Mouse (Mus musculus) liver, embryonic 15.5 days (tissue): ENCODE data around the gene Bcl2l15. TPM values are rescaled to one million over a fixed set of nuclear protein-coding genes. Genes with fewer than 3 reads are reported as not detected.

ENCODE experiments used
- ATAC-seq: fragments of 200-750 bp; cut with Nextera tagmentation; 2 replicates; pipeline ENCODE4 v1.8.0; 2017; ENCODE audit warnings: moderate number of reproducible peaks, mild to moderate bottlenecking, moderate library complexity; ENCODE audit not compliant: insufficient read depth
- H3K27ac ChIP-seq: fragments of 300-500 bp; sonication (generic); replicated peaks from 2 replicates; pipeline ENCODE4 v1.5.1; 2015; ENCODE audit warnings: mild to moderate bottlenecking, inconsistent platforms
- H3K27me3 ChIP-seq: fragments of 300-500 bp; sonication (generic); 2 replicates; pipeline ENCODE4 v1.6.1; 2015; ENCODE audit warnings: mild to moderate bottlenecking, inconsistent platforms
- H3K36me3 ChIP-seq: fragments of 300-500 bp; sonication (generic); replicated peaks from 2 replicates; pipeline ENCODE4 v1.6.1; 2015; ENCODE audit warnings: moderate library complexity, mild to moderate bottlenecking, inconsistent platforms
- H3K4me1 ChIP-seq: fragments of 300-500 bp; sonication (generic); replicated peaks from 2 replicates; pipeline ENCODE4 v1.6.1; 2015; ENCODE audit warnings: inconsistent platforms
- H3K4me2 ChIP-seq: fragments of 300-500 bp; sonication (generic); 2 replicates; pipeline ENCODE4 v1.6.1; 2015; ENCODE audit warnings: moderate library complexity, mild to moderate bottlenecking, inconsistent platforms
- H3K4me3 ChIP-seq: fragments of 300-500 bp; sonication (generic); replicated peaks from 2 replicates; pipeline ENCODE4 v1.5.1; 2015; ENCODE audit warnings: mild to moderate bottlenecking, inconsistent platforms
- H3K9ac ChIP-seq: fragments of 300-500 bp; sonication (generic); 2 replicates; pipeline ENCODE4 v1.6.1; 2015; ENCODE audit warnings: moderate library complexity, mild to moderate bottlenecking, inconsistent platforms
- H3K9me3 ChIP-seq: fragments of 300-500 bp; sonication (generic); replicated peaks from 2 replicates; pipeline ENCODE4 v1.6.1; 2016; ENCODE audit warnings: inconsistent platforms
- WGBS: fragments of 180-500 bp; shearing (Covaris S2); methylation state at CpG from one replicate; pipeline ENCODE4 v1.1.7; 2015; ENCODE audit warnings: mixed read lengths; ENCODE audit not compliant: insufficient replicate concordance; 5-methylcytosine and 5-hydroxymethylcytosine counted together
- polyA plus RNA-seq: library from polyadenylated mRNA; unstranded; fragments of >200 nt; fragmentation: Nextera tagmentation; extraction: Ambion mirVana; gene quantifications from 2 replicates; pipeline ENCODE4 v1.2.1, GENCODE M21; 2015

The Bcl2l15 gene
- polyA plus RNA-seq, 1 experiment from 2014 or later, result 1.5 TPM

- no peak overlapping the region for H3K4me2 ChIP-seq
- no peaks in the 10 kb centered on the region for H3K9me3 ChIP-seq
- ATAC-seq, result no peak
- no peak overlapping the region for H3K4me3 ChIP-seq
- no peaks in the 10 kb centered on the region for H3K27me3 ChIP-seq
- no peaks in the 10 kb centered on the region for H3K4me1 ChIP-seq
- no peak overlapping the region for H3K27ac ChIP-seq
- WGBS, result 32% methylated on average over 7 of the region's 7 CpGs
- H3K36me3 ChIP-seq, result no peaks in the 10 kb centered on the region
- no peak overlapping the region for H3K9ac ChIP-seq
Observed at GRCm38 (mm10) chr3:103874329-103874728, 41.9 kb downstream of the Bcl2l15 start.

GRCm38 (mm10) chr3:103885946-103886345 lies 53.5 kb downstream of the Bcl2l15 start:
- WGBS, result 71% methylated on average over 11 of the region's 11 CpGs
- H3K4me2 ChIP-seq, result no peak overlapping the region
- no peak overlapping the region for H3K27ac ChIP-seq
- H3K9me3 ChIP-seq, result no peaks in the 10 kb centered on the region
- H3K36me3 ChIP-seq, result no peaks in the 10 kb centered on the region
- no peak for ATAC-seq
- no peak overlapping the region for H3K4me3 ChIP-seq
- no peaks in the 10 kb centered on the region for H3K4me1 ChIP-seq
- no peak overlapping the region for H3K9ac ChIP-seq
- H3K27me3 ChIP-seq, result no peaks in the 10 kb centered on the region

DNA sequence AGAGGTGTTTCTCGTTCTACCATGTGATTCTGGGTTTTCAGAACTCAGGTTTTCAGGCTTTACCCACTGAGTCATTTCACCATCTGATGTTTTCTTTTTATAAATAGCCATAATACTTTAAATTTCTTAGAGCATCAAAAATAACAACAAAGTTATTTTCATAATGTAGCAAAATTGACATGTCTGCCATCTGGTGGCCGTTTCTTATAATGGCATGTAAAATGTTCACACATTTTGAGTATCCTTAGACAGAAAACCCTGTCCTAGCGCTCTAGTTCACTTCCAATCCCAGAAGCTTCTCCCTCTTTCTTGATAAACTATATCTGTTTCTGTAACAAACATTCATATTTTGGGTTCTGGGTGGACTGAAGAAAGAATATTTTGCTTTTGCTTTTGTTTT lies 55.2 kb downstream of the Bcl2l15 start:
- H3K9me3 ChIP-seq, result no peaks in the 10 kb centered on the region
- H3K27me3 ChIP-seq, result no peaks in the 10 kb centered on the region
- H3K9ac ChIP-seq, result no peak overlapping the region
- no peaks in the 10 kb centered on the region for H3K4me1 ChIP-seq
- no peaks in the 10 kb centered on the region for H3K36me3 ChIP-seq
- WGBS, result 28% methylated on average over 3 of the region's 3 CpGs
- no peak for ATAC-seq
- H3K4me3 ChIP-seq, result no peak overlapping the region
- no peak overlapping the region for H3K27ac ChIP-seq
- H3K4me2 ChIP-seq, result no peak overlapping the region

- ATAC-seq, result no peak
- Histone ChIP-seq H3K9me3 (no peaks in the 10 kb centered on the region), H3K27me3 (no peaks in the 10 kb centered on the region), H3K27ac (no peak overlapping the region), H3K4me1 (no peaks in the 10 kb centered on the region), H3K4me2 (no peak overlapping the region), H3K4me3 (no peak overlapping the region), H3K9ac (no peak overlapping the region), H3K36me3 (no peaks in the 10 kb centered on the region)
- 65% methylated on average over 3 of the region's 3 CpGs for WGBS
Observed at GRCm38 (mm10) chr3:103893374-103893773, 61.0 kb downstream of the Bcl2l15 start.

Other genes starting within 250 kb of the Bcl2l15 start
- gene Atg4a-ps, start 186.5 kb upstream of the Bcl2l15 start, polyA plus RNA-seq, result 0.15 and 0.29 TPM in 2 replicates
- 2.5 and 2.8 TPM in 2 replicates for gene Olfml3, start 94.6 kb upstream of the Bcl2l15 start, polyA plus RNA-seq
- not detected in 2 replicates for gene Gm10964, start 93.2 kb upstream of the Bcl2l15 start, polyA plus RNA-seq
- gene Hipk1, start 41.0 kb upstream of the Bcl2l15 start, polyA plus RNA-seq, result 15.3 and 17.7 TPM in 2 replicates
- 29.7 and 31.9 TPM in 2 replicates for gene Dclre1b, start 23.2 kb upstream of the Bcl2l15 start, polyA plus RNA-seq
- 13.0 and 15.4 TPM in 2 replicates for gene Ap4b1, start 23.1 kb upstream of the Bcl2l15 start, polyA plus RNA-seq
- gene Gm43064, start 23.0 kb upstream of the Bcl2l15 start, polyA plus RNA-seq, result 1.1 and 1.2 TPM in 2 replicates
- 3.5 and 4.1 TPM in 2 replicates for gene Ptpn22, start 27.2 kb downstream of the Bcl2l15 start, polyA plus RNA-seq
- gene Rsbn1, start 81.5 kb downstream of the Bcl2l15 start, polyA plus RNA-seq, result 3.7 and 3.8 TPM in 2 replicates
- gene Phtf1, start 135.5 kb downstream of the Bcl2l15 start, polyA plus RNA-seq, result 3.9 and 4.7 TPM in 2 replicates